Mouse (Mus musculus) midbrain, embryonic 12.5 days (tissue): ENCODE data around the gene Nkpd1. TPM values are rescaled to one million over a fixed set of nuclear protein-coding genes. Genes with fewer than 3 reads are reported as not detected.

Experiments used
- ATAC-seq: fragments of 200-750 bp; cut with Nextera tagmentation; 2 replicates; pipeline ENCODE4 v1.8.0; 2017; ENCODE audit warnings: low read depth, moderate TSS enrichment, moderate library complexity; ENCODE audit not compliant: low FRiP score
- H3K27ac ChIP-seq: fragments of 300-500 bp; sonication (generic); replicated peaks from 2 replicates; pipeline ENCODE4 v1.5.1; 2016; ENCODE audit warnings: mild to moderate bottlenecking
- H3K27me3 ChIP-seq: fragments of 300-500 bp; sonication (generic); 2 replicates; pipeline ENCODE4 v1.6.1; 2016; ENCODE audit warnings: mild to moderate bottlenecking
- H3K36me3 ChIP-seq: fragments of 300-500 bp; sonication (generic); 2 replicates; pipeline ENCODE4 v1.6.1; 2016
- H3K4me1 ChIP-seq: fragments of 300-500 bp; sonication (generic); 2 replicates; pipeline ENCODE4 v1.6.1; 2016
- H3K4me2 ChIP-seq: fragments of 300-500 bp; sonication (generic); replicated peaks from 2 replicates; pipeline ENCODE4 v1.6.1; 2016; ENCODE audit warnings: mild to moderate bottlenecking, moderate library complexity
- H3K4me3 ChIP-seq: fragments of 300-500 bp; sonication (generic); 2 replicates; pipeline ENCODE4 v1.5.1; 2016; ENCODE audit warnings: mild to moderate bottlenecking
- H3K9ac ChIP-seq: fragments of 300-500 bp; sonication (generic); replicated peaks from 2 replicates; pipeline ENCODE4 v1.6.1; 2016; ENCODE audit warnings: mild to moderate bottlenecking, moderate library complexity
- H3K9me3 ChIP-seq: fragments of 300-500 bp; sonication (generic); 2 replicates; pipeline ENCODE4 v1.6.1; 2016; ENCODE audit warnings: mild to moderate bottlenecking
- WGBS: fragments of 180-500 bp; shearing (Covaris S2); methylation state at CpG from one replicate; pipeline ENCODE4 v1.1.7; 2016; 5-methylcytosine and 5-hydroxymethylcytosine counted together
- polyA plus RNA-seq: library from polyadenylated mRNA; unstranded; fragments of >200 nt; fragmentation: Nextera tagmentation; extraction: Ambion mirVana; gene quantifications from 2 replicates; pipeline ENCODE4 v1.2.1, GENCODE M21; 2016

Gene Nkpd1
- polyA plus RNA-seq, 1 experiment from 2014 or later: 0.06 TPM

- Histone ChIP-seq H3K4me3 (no peak overlapping the region), H3K27me3 (no peaks in the 10 kb centered on the region), H3K9me3 (no peaks in the 10 kb centered on the region), H3K27ac (no peak overlapping the region), H3K4me2 (no peak overlapping the region), H3K9ac (no peak overlapping the region), H3K4me1 (no peaks in the 10 kb centered on the region), H3K36me3 (peaks cover 70% of the 10 kb centered on the region)
- no peak for ATAC-seq
- 95% methylated on average over 14 of the region's 14 CpGs for WGBS
Observed at GRCm38 (mm10) chr7:19532240-19532639, 14.6 kb downstream of the Nkpd1 start.

- Histone ChIP-seq H3K27me3 (no peaks in the 10 kb centered on the region), H3K27ac (no peak overlapping the region)
- no peak for ATAC-seq
Observed at GRCm38 (mm10) chr7:19534676-19535075, 17.0 kb downstream of the Nkpd1 start.

GRCm38 (mm10) chr7:19540771-19541566, 23.3 kb downstream of the Nkpd1 start:
- H3K4me3 ChIP-seq: no peak overlapping the region
- H3K9ac ChIP-seq: no peak overlapping the region
- no peak overlapping the region for H3K4me2 ChIP-seq
- no peaks in the 10 kb centered on the region for H3K36me3 ChIP-seq
- H3K4me1 ChIP-seq: peaks cover 16% of the 10 kb centered on the region
- 92% methylated on average over 2 of the region's 2 CpGs for whole genome bisulfite sequencing
- no peak for ATAC-seq
- no peaks in the 10 kb centered on the region for H3K27me3 ChIP-seq
- H3K9me3 ChIP-seq: no peaks in the 10 kb centered on the region
- H3K27ac ChIP-seq: no peak overlapping the region

More at GRCm38 (mm10) chr7:19534676-19535075, 17.0 kb downstream of the Nkpd1 start:
- Histone ChIP-seq H3K4me2 (no peak overlapping the region), H3K9me3 (no peaks in the 10 kb centered on the region), H3K9ac (no peak overlapping the region), H3K4me1 (0 out of 2 replicates have a peak, but pooled peaks cover 3% of the 10 kb centered on the region), H3K36me3 (peaks cover 59% of the 10 kb centered on the region), H3K4me3 (no peak overlapping the region)
- WGBS: 98% methylated on average over 10 of the region's 10 CpGs

GRCm38 (mm10) chr7:19541681-19542154, 24.1 kb downstream of the Nkpd1 start:
- 88% methylated on average over 7 of the region's 7 CpGs for WGBS
- Histone ChIP-seq H3K4me1 (peaks cover 16% of the 10 kb centered on the region), H3K9me3 (no peaks in the 10 kb centered on the region), H3K27me3 (no peaks in the 10 kb centered on the region), H3K4me2 (no peak overlapping the region), H3K9ac (no peak overlapping the region), H3K27ac (0 out of 2 replicates have a peak overlapping the region, but pooled peaks have one; percentile 39), H3K36me3 (no peaks in the 10 kb centered on the region), H3K4me3 (no peak overlapping the region)
- no peak; the same call in 1 of the 2 replicates for ATAC-seq

- H3K36me3 ChIP-seq: no peaks in the 10 kb centered on the region
- no peaks in the 10 kb centered on the region for H3K27me3 ChIP-seq
- ATAC-seq: peak; percentile 79
- H3K4me2 ChIP-seq: no peak overlapping the region; the same call in 1 of the 2 replicates
- WGBS: 70% methylated on average over 8 of the region's 8 CpGs
- no peaks in the 10 kb centered on the region for H3K9me3 ChIP-seq
- 0 out of 2 replicates have a peak overlapping the region, but pooled peaks have one; percentile 39 for H3K27ac ChIP-seq
- no peak overlapping the region for H3K9ac ChIP-seq
- no peak overlapping the region for H3K4me3 ChIP-seq
- H3K4me1 ChIP-seq: peaks cover 16% of the 10 kb centered on the region
Observed at GRCm38 (mm10) chr7:19542155-19542691, 24.6 kb downstream of the Nkpd1 start.

GRCm38 (mm10) chr7:19543584-19543983, 25.9 kb downstream of the Nkpd1 start:
- Histone ChIP-seq H3K9ac (no peak overlapping the region), H3K4me2 (no peak overlapping the region), H3K4me3 (no peak overlapping the region), H3K27me3 (no peaks in the 10 kb centered on the region), H3K9me3 (no peaks in the 10 kb centered on the region), H3K4me1 (peaks cover 13% of the 10 kb centered on the region), H3K36me3 (no peaks in the 10 kb centered on the region), H3K27ac (no peak overlapping the region)
- ATAC-seq: no peak
- WGBS: 63% methylated on average over 6 of the region's 6 CpGs

GRCm38 (mm10) chr7:19546007-19546406, 28.4 kb downstream of the Nkpd1 start:
- Histone ChIP-seq H3K27ac (peak overlapping the region; percentile 15; the same call in 1 of the 2 replicates), H3K4me3 (no peak overlapping the region), H3K36me3 (no peaks in the 10 kb centered on the region), H3K4me2 (no peak overlapping the region), H3K4me1 (peaks cover 13% of the 10 kb centered on the region), H3K9ac (no peak overlapping the region), H3K27me3 (no peaks in the 10 kb centered on the region), H3K9me3 (no peaks in the 10 kb centered on the region)
- 85% methylated on average over 3 of the region's 3 CpGs for WGBS
- no peak for ATAC-seq

- no peak overlapping the region for H3K4me3 ChIP-seq
Observed at GRCm38 (mm10) chr7:19547344-19547969, 29.8 kb downstream of the Nkpd1 start.

GRCm38 (mm10) chr7:19549394-19549793, 31.8 kb downstream of the Nkpd1 start:
- WGBS: 92% methylated on average over 10 of the region's 10 CpGs
- Histone ChIP-seq H3K36me3 (peaks cover 17% of the 10 kb centered on the region), H3K27ac (no peak overlapping the region), H3K4me1 (no peaks in the 10 kb centered on the region), H3K4me3 (no peak overlapping the region), H3K27me3 (no peaks in the 10 kb centered on the region), H3K9me3 (no peaks in the 10 kb centered on the region), H3K9ac (no peak overlapping the region), H3K4me2 (no peak overlapping the region)
- no peak for ATAC-seq

More at GRCm38 (mm10) chr7:19547344-19547969, 29.8 kb downstream of the Nkpd1 start:
- no peak for ATAC-seq
- Histone ChIP-seq H3K27ac (no peak overlapping the region), H3K27me3 (no peaks in the 10 kb centered on the region), H3K36me3 (no peaks in the 10 kb centered on the region), H3K9me3 (no peaks in the 10 kb centered on the region), H3K4me1 (peaks cover 3% of the 10 kb centered on the region), H3K4me2 (no peak overlapping the region), H3K9ac (no peak overlapping the region)
- WGBS: 73% methylated on average over 2 of the region's 2 CpGs

GRCm38 (mm10) chr7:19551634-19552033, 34.0 kb downstream of the Nkpd1 start:
- H3K9me3 ChIP-seq: no peaks in the 10 kb centered on the region
- H3K27me3 ChIP-seq: no peaks in the 10 kb centered on the region
- H3K36me3 ChIP-seq: peaks cover 33% of the 10 kb centered on the region
- WGBS: 93% methylated on average over 5 of the region's 5 CpGs
- H3K9ac ChIP-seq: no peak overlapping the region
- H3K27ac ChIP-seq: no peak overlapping the region
- ATAC-seq: no peak
- no peaks in the 10 kb centered on the region for H3K4me1 ChIP-seq
- H3K4me2 ChIP-seq: no peak overlapping the region
- H3K4me3 ChIP-seq: no peak overlapping the region

- WGBS: 89% methylated on average over 2 of the region's 2 CpGs
- Histone ChIP-seq H3K9me3 (no peaks in the 10 kb centered on the region), H3K27ac (no peak overlapping the region), H3K4me2 (no peak overlapping the region), H3K27me3 (no peaks in the 10 kb centered on the region), H3K9ac (no peak overlapping the region), H3K36me3 (peaks cover 33% of the 10 kb centered on the region), H3K4me3 (no peak overlapping the region), H3K4me1 (no peaks in the 10 kb centered on the region)
- ATAC-seq: no peak
Observed at GRCm38 (mm10) chr7:19552443-19552842, 34.8 kb downstream of the Nkpd1 start.

- Histone ChIP-seq H3K27me3 (no peaks in the 10 kb centered on the region), H3K36me3 (peaks cover 44% of the 10 kb centered on the region), H3K4me1 (peaks cover 15% of the 10 kb centered on the region), H3K4me3 (no peak overlapping the region), H3K9me3 (no peaks in the 10 kb centered on the region), H3K4me2 (no peak overlapping the region), H3K9ac (no peak overlapping the region), H3K27ac (no peak overlapping the region)
- no peak for ATAC-seq
- 84% methylated on average over 1 of the region's 1 CpGs for WGBS
Observed at GRCm38 (mm10) chr7:19554168-19554567, 36.5 kb downstream of the Nkpd1 start.
